Mouse (Mus musculus) kidney, adult 2 months (tissue): ENCODE data around the gene Trim15.

ENCODE experiments used
- CTCF ChIP-seq: fragments of 200-500 bp; conservative IDR thresholded peaks from 2 replicates; pipeline ENCODE4 v1.5.1; 2011; ENCODE audit warnings: low read depth, mild to moderate bottlenecking, control low read depth, low read length, moderate library complexity, mixed read lengths; ENCODE audit not compliant: insufficient read depth, insufficient read length
- POLR2A ChIP-seq: fragments of 200-500 bp; IDR thresholded peaks from one replicate; pipeline ENCODE4 v1.6.1; 2011; ENCODE audit warnings: low read depth, low read length, control low read depth

DNA sequence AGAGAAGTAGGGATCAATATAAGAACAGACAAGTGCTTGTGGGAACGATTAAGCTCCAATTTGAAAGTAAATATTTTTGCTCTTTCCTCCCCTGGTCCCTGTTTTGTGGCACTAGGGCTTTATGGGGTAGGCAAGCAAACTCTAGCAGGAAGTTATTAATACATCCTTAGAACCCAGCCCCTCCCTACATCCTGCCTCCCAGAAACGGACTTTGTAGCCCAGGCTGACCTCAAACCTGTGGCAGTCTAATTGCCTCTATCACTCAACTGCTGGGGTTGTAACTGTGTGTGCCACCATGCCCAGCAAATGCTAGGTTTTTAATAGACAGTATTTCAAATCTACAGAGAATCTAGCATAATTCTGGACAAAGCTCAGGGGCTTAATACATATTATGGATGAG is 5.3 kb downstream of the Trim15 start:
- TF ChIP-seq CTCF, result no peak
- TF ChIP-seq POLR2A, result no peak
